Mouse (Mus musculus): ENCODE measurements around the gene Sumf2. TPM values are rescaled to one million over a fixed set of nuclear protein-coding genes. Genes with fewer than 3 reads are reported as not detected.
"Not testable (repeated sequence)": the region's sequence is repeated elsewhere in the genome, so short reads cannot be mapped to it uniquely, and the experiment has no call there.

Sumf2 gene
- polyA plus RNA-seq, 1 experiment from 2014 or later, result 43.9 TPM

- no peak overlapping the region for H3K9ac ChIP-seq
- peaks cover 27% of the 10 kb centered on the region for H3K36me3 ChIP-seq
- H3K4me2 ChIP-seq (replicated peaks), result no peak overlapping the region
- H3K27ac ChIP-seq, result no peak overlapping the region
- H3K27me3 ChIP-seq (replicated peaks), result no peaks in the 10 kb centered on the region
- H3K4me1 ChIP-seq, result no peaks in the 10 kb centered on the region
- ATAC-seq (ENCODE audit: low FRiP score, low read depth), result no peak
- 76% methylated on average over 9 of the region's 9 CpGs for WGBS
- H3K9me3 ChIP-seq, result no peaks in the 10 kb centered on the region
- no peak overlapping the region for H3K4me3 ChIP-seq
Observed at GRCm38 (mm10) chr5:129877731-129878455, 31.1 kb downstream of the Sumf2 start.

DNA sequence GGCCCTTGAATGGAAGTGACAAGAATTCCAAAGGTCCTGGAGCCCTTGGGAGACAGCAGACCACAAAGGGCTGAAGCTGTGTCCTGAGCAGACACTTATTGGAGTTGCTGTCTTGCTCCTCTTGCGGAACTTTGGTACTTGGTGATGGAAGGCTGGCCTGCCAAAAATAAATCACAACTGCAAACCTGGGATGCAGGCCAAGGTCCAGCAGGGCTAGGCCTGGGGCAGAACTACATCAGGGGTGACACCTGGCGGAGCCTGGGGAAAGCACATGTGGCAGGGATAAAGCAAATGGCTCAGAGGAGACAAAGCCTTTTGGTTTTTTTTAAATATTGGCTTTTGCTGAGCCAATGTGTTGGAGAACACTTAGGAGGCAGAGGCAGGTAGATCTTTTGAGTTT, 32.2 kb downstream of the Sumf2 start:
- 73% methylated on average over 2 of the region's 2 CpGs for WGBS
- Histone ChIP-seq H3K9me3 (no peaks in the 10 kb centered on the region), H3K4me3 (no peak overlapping the region), H3K27me3 (replicated peaks) (no peaks in the 10 kb centered on the region), H3K4me1 (no peaks in the 10 kb centered on the region), H3K27ac (no peak overlapping the region), H3K4me2 (replicated peaks) (no peak overlapping the region), H3K36me3 (peaks cover 33% of the 10 kb centered on the region), H3K9ac (no peak overlapping the region)
- ATAC-seq (ENCODE audit: low FRiP score, low read depth), result no peak

DNA sequence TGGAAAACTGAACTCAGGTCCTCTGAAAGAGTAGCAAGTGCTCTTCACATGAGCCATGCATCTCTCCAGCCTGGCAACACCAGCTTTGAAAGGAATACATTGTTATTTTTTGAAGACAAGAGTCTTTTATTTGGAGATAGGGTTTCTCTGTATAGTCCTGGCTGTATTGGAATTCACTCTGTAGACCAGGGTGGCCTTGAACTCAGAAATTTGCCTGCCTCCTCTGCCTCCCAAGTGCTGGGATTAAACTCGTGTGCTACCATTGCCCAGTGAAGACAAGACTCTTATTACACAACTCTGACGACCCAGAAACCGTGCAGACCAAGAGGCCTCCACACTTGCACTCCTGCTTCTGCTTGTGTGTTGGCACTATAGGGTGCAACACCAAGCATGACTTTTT, 33.1 kb downstream of the Sumf2 start:
- Histone ChIP-seq H3K9me3 (no peaks in the 10 kb centered on the region), H3K4me1 (no peaks in the 10 kb centered on the region), H3K27ac (no peak overlapping the region), H3K36me3 (peaks cover 42% of the 10 kb centered on the region), H3K4me2 (replicated peaks) (no peak overlapping the region), H3K27me3 (replicated peaks) (no peaks in the 10 kb centered on the region), H3K9ac (no peak overlapping the region), H3K4me3 (no peak overlapping the region)
- no peak for ATAC-seq (ENCODE audit: low FRiP score, low read depth)
- 78% methylated on average over 3 of the region's 3 CpGs for WGBS

GRCm38 (mm10) chr5:129886271-129886670, 39.5 kb downstream of the Sumf2 start:
- ATAC-seq (ENCODE audit: low FRiP score, low read depth), result no peak
- Histone ChIP-seq H3K4me1 (peaks cover 14% of the 10 kb centered on the region), H3K9me3 (no peaks in the 10 kb centered on the region), H3K4me3 (peak overlapping the region; percentile 88), H3K9ac (peak overlapping the region; percentile 94), H3K27ac (no peak overlapping the region), H3K27me3 (replicated peaks) (no peaks in the 10 kb centered on the region), H3K36me3 (peaks cover 31% of the 10 kb centered on the region), H3K4me2 (replicated peaks) (peak overlapping the region; percentile 77)
- whole genome bisulfite sequencing, result 43% methylated on average over 10 of the region's 10 CpGs

- under 1% methylated on average over 46 of the region's 46 CpGs for WGBS
- Histone ChIP-seq H3K4me2 (replicated peaks) (peak within 1 kb of the TSS; percentile 77), H3K4me1 (peaks cover 14% of the 10 kb centered on the region), H3K27me3 (replicated peaks) (no peaks in the 10 kb centered on the region), H3K27ac (peak within 1 kb of the TSS; percentile 86), H3K4me3 (peak within 1 kb of the TSS; percentile 88), H3K9ac (peak within 1 kb of the TSS; percentile 94), H3K36me3 (peaks cover 23% of the 10 kb centered on the region), H3K9me3 (no peaks in the 10 kb centered on the region)
- ATAC-seq (ENCODE audit: low FRiP score, low read depth), result peak; percentile 99
Observed at GRCm38 (mm10) chr5:129886911-129887636, 40.3 kb downstream of the Sumf2 start, which contains the start of gene Chchd2. Chchd2 (minus strand) TSS chr5:129887470.

GRCm38 (mm10) chr5:129890390-129890789, 43.6 kb downstream of the Sumf2 start:
- H3K9me3 ChIP-seq; H3K9ac ChIP-seq; H3K27me3 ChIP-seq (replicated peaks); H3K36me3 ChIP-seq; H3K4me2 ChIP-seq (replicated peaks); H3K27ac ChIP-seq; ATAC-seq (ENCODE audit: low FRiP score, low read depth); H3K4me3 ChIP-seq; H3K4me1 ChIP-seq: not testable (repeated sequence)
- 78% methylated on average over 7 of the region's 7 CpGs for WGBS

GRCm38 (mm10) chr5:129895198-129896088, 48.7 kb downstream of the Sumf2 start, which contains the start of gene Zbed5:
Zbed5 (plus strand) TSS chr5:129895723.
- no peaks in the 10 kb centered on the region for H3K9me3 ChIP-seq
- WGBS, result 2% methylated on average over 44 of the region's 44 CpGs
- H3K36me3 ChIP-seq, result no peaks in the 10 kb centered on the region
- peak within 1 kb of the TSS; percentile 56 for H3K4me3 ChIP-seq
- no peaks in the 10 kb centered on the region for H3K4me1 ChIP-seq
- H3K27ac ChIP-seq, result no peak within 1 kb of the TSS
- H3K9ac ChIP-seq, result peak within 1 kb of the TSS; percentile 55
- peak; percentile 100 for ATAC-seq (ENCODE audit: low FRiP score, low read depth)
- H3K27me3 ChIP-seq (replicated peaks), result no peaks in the 10 kb centered on the region
- peak within 1 kb of the TSS; percentile 85 for H3K4me2 ChIP-seq (replicated peaks)

GRCm38 (mm10) chr5:129898449-129898848, 51.7 kb downstream of the Sumf2 start, which contains the start of gene Phkg1:
Phkg1 (minus strand) TSS chr5:129898549.
- no peak for ATAC-seq (ENCODE audit: low FRiP score, low read depth)
- 98% methylated on average over 1 of the region's 1 CpGs for WGBS
- H3K4me2 ChIP-seq (replicated peaks), result no peak within 1 kb of the TSS

DNA sequence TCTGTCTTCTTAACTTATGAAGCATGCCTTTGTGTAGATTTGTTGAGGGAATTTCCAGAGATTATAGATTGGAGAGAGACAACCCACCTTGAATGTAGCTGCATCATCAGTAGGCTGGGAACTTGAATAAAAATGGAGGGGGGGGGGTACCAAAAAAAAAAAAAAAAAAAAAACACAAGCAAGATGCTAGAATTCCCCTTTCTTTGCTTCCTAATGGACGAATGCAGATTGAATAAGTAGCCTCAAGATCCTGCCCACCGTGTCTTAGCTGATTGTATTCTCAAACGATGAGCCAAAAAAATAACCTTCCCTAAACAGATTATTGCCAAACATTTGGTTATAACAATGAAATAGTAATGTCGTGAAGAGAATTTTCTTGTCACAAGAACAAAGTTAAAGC, 61.0 kb downstream of the Sumf2 start:
- no peaks in the 10 kb centered on the region for H3K27me3 ChIP-seq (replicated peaks)
- peaks cover 7% of the 10 kb centered on the region; the same call in 1 of the 2 replicates for H3K4me1 ChIP-seq
- peak overlapping the region; percentile 49; the same call in 1 of the 2 replicates for H3K9ac ChIP-seq
- peak overlapping the region; percentile 97 for H3K27ac ChIP-seq
- ATAC-seq (ENCODE audit: low FRiP score, low read depth), result no peak
- peak overlapping the region; percentile 71 for H3K4me3 ChIP-seq
- H3K4me2 ChIP-seq (replicated peaks), result peak overlapping the region; percentile 82
- H3K36me3 ChIP-seq, result 0 out of 2 replicates have a peak, but pooled peaks cover 3% of the 10 kb centered on the region
- no peaks in the 10 kb centered on the region for H3K9me3 ChIP-seq
- 28% methylated on average over 4 of the region's 4 CpGs for WGBS

More at GRCm38 (mm10) chr5:129898449-129898848, 51.7 kb downstream of the Sumf2 start, which contains the start of gene Phkg1:
- H3K4me3 ChIP-seq, result no peak within 1 kb of the TSS
- H3K9me3 ChIP-seq, result no peaks in the 10 kb centered on the region
- H3K27ac ChIP-seq, result no peak within 1 kb of the TSS
- H3K36me3 ChIP-seq, result 0 out of 2 replicates have a peak, but pooled peaks cover 13% of the 10 kb centered on the region
- no peak within 1 kb of the TSS for H3K9ac ChIP-seq
- H3K27me3 ChIP-seq (replicated peaks), result no peaks in the 10 kb centered on the region
- H3K4me1 ChIP-seq, result no peaks in the 10 kb centered on the region

- under 1% methylated on average over 63 of the region's 63 CpGs for WGBS
- peak; percentile 96 for ATAC-seq (ENCODE audit: low FRiP score, low read depth)
- Histone ChIP-seq H3K4me3 (peak within 1 kb of the TSS; percentile 71), H3K9ac (peak within 1 kb of the TSS; percentile 82), H3K4me2 (replicated peaks) (peak within 1 kb of the TSS; percentile 82), H3K27me3 (replicated peaks) (no peaks in the 10 kb centered on the region), H3K4me1 (peaks cover 7% of the 10 kb centered on the region; the same call in 1 of the 2 replicates), H3K27ac (peak within 1 kb of the TSS; percentile 97), H3K9me3 (no peaks in the 10 kb centered on the region), H3K36me3 (no peaks in the 10 kb centered on the region)
Observed at GRCm38 (mm10) chr5:129908242-129908965, 61.6 kb downstream of the Sumf2 start, which contains the start of gene Nupr1l. Nupr1l (plus strand) TSS chr5:129908540.

- Histone ChIP-seq H3K9ac (peak overlapping the region; percentile 82; the same call in 1 of the 2 replicates), H3K4me2 (replicated peaks) (peak overlapping the region; percentile 82), H3K9me3 (no peaks in the 10 kb centered on the region), H3K27me3 (replicated peaks) (no peaks in the 10 kb centered on the region), H3K27ac (peak overlapping the region; percentile 97; the same call in 1 of the 2 replicates), H3K36me3 (no peaks in the 10 kb centered on the region), H3K4me3 (peak overlapping the region; percentile 71), H3K4me1 (peaks cover 7% of the 10 kb centered on the region; the same call in 1 of the 2 replicates)
- 73% methylated on average over 9 of the region's 9 CpGs for WGBS
- no peak for ATAC-seq (ENCODE audit: low FRiP score, low read depth)
Observed at GRCm38 (mm10) chr5:129909147-129909546, 62.4 kb downstream of the Sumf2 start.

All from neural tube, embryonic 12.5 days (tissue).